Mouse (Mus musculus) heart, embryonic 16.5 days (tissue): Measurements from ENCODE around the gene Uchl5. TPM values are rescaled to one million over a fixed set of nuclear protein-coding genes. Genes with fewer than 3 reads are reported as not detected.

Experiments
- ATAC-seq: fragments of 200-750 bp; cut with Nextera tagmentation; replicated peaks from 2 replicates; pipeline ENCODE4 v1.8.0; 2017; ENCODE audit warnings: moderate number of reproducible peaks; ENCODE audit not compliant: insufficient read depth, low FRiP score; ENCODE audit errors: extremely low read depth
- H3K27ac ChIP-seq: fragments of 300-500 bp; sonication (generic); 2 replicates; pipeline ENCODE4 v1.5.1; 2014; ENCODE audit warnings: mild to moderate bottlenecking, low read length, control low read depth, moderate library complexity
- H3K27me3 ChIP-seq: fragments of 300-500 bp; sonication (generic); 2 replicates; pipeline ENCODE4 v1.6.1; 2014; ENCODE audit warnings: low read length, mixed read lengths; ENCODE audit not compliant: control insufficient read depth, insufficient read depth
- H3K36me3 ChIP-seq: fragments of 300-500 bp; sonication (generic); 2 replicates; pipeline ENCODE4 v1.6.1; 2014; ENCODE audit not compliant: control insufficient read depth, insufficient read depth
- H3K4me1 ChIP-seq: fragments of 300-500 bp; sonication (generic); 2 replicates; pipeline ENCODE4 v1.6.1; 2014; ENCODE audit warnings: low read length, mixed read lengths; ENCODE audit not compliant: control insufficient read depth, insufficient read depth
- H3K4me2 ChIP-seq: fragments of 300-500 bp; sonication (generic); 2 replicates; pipeline ENCODE4 v1.6.1; 2014; ENCODE audit warnings: low read depth, mild to moderate bottlenecking, control low read depth, low read length
- H3K4me3 ChIP-seq: fragments of 300-500 bp; sonication (generic); 2 replicates; pipeline ENCODE4 v1.5.1; 2014; ENCODE audit warnings: mild to moderate bottlenecking, control low read depth, low read length
- H3K9ac ChIP-seq: fragments of 300-500 bp; sonication (generic); 2 replicates; pipeline ENCODE4 v1.6.1; 2014; ENCODE audit warnings: low read length, control low read depth
- H3K9me3 ChIP-seq: fragments of 300-500 bp; sonication (generic); replicated peaks from 2 replicates; pipeline ENCODE4 v1.6.1; 2016; ENCODE audit warnings: low read length; ENCODE audit not compliant: control insufficient read depth
- WGBS: fragments of 180-500 bp; shearing (Covaris S2); extraction: QIAGEN DNeasy Blood & Tissue Kit; methylation state at CpG from one replicate; pipeline ENCODE4 v1.1.7; 2014; 5-methylcytosine and 5-hydroxymethylcytosine counted together
- polyA plus RNA-seq: library from polyadenylated mRNA; unstranded; fragments of >200 nt; fragmentation: Nextera tagmentation; extraction: Ambion mirVana; gene quantifications from 2 replicates; pipeline ENCODE4 v1.2.1, GENCODE M21; 2015

Gene Uchl5
- polyA plus RNA-seq, 1 experiment from 2014 or later = 94.5 TPM

DNA sequence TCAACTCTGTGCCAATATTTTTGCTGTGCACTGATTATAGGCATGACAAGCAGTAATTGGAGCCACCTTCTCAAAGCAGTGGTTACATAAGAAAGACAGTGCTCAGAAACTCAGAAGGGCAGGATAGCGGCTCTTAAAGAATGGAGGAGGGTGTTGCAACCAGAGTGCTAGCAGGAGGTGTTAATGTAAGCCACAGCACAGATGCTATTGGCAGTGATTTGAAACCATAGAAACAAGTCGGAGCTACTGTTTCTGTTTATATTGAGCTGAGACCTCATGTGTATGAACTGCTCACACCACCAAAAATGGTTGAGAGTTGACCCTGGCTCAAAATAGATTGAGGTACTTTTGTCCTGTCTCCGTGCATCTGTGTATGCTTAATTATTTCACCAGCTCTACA, 53.6 kb downstream of the Uchl5 start:
- no peak for ATAC-seq
- Histone ChIP-seq H3K9me3 (no peaks in the 10 kb centered on the region), H3K4me3 (no peak overlapping the region), H3K4me2 (no peak overlapping the region), H3K9ac (no peak overlapping the region), H3K36me3 (no peaks in the 10 kb centered on the region), H3K27ac (no peak overlapping the region), H3K27me3 (no peaks in the 10 kb centered on the region), H3K4me1 (no peaks in the 10 kb centered on the region)
- 41% methylated on average over 3 of the region's 3 CpGs for WGBS

DNA sequence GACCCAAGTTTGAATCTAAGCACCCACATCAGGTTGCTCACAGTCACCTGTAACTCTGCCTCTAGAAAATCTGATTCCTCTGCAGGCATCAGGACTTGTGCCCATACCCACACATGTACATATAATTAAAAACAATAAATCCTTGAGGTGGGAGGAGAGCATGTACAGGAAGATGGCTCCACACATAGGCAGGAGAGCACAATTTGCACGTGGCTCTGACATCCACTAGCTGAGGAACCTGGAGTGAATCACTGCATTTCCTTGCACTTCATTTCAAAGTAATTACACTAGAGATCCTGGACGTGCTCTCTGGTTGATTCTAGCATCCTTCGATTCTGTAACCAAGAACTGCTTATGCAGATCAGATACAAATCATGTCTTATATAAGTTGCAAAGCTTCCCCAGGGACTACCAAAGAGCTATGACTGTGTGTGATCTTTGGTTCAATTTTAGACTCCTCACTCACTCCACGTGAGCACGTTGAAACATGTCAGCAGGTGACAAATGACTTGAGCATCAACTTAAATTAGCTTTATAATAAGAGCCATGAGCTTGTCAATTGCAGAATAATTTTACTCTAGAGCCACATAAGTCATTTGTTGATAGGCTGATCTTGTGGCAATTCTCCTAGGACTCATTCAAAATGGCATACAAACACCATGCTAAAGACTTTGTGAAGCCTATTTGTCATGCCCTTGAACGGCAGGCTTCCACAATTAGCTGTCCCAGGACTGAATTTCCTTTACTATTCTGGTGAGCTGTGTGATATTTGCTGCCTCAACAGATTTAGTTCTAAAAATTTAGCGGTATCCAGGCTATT, 59.5 kb downstream of the Uchl5 start:
- Histone ChIP-seq H3K4me1 (no peaks in the 10 kb centered on the region), H3K4me2 (no peak overlapping the region), H3K27me3 (no peaks in the 10 kb centered on the region), H3K4me3 (no peak overlapping the region), H3K9ac (no peak overlapping the region), H3K27ac (no peak overlapping the region), H3K36me3 (no peaks in the 10 kb centered on the region), H3K9me3 (no peaks in the 10 kb centered on the region)
- 64% methylated on average over 7 of the region's 7 CpGs for WGBS
- ATAC-seq = no peak

DNA sequence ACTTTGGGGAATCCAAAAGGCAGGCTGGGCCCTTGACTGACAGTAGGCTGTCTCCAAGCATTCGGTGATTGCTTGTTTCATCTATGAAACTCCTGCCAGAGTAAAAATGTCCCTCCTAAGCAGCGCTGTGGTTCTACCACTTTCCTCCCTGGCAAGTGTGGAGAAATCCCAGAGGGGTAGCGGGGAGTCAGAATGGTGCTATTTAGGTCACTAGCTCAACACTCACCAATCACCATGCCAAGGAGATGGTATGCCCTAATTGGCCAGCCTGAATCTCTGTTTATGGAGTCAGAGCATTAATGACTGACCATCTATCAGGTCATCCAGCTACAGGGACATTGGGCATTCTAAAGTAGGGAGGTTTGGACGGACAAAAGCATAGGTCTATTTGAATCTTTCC, 60.6 kb downstream of the Uchl5 start:
- Histone ChIP-seq H3K27me3 (no peaks in the 10 kb centered on the region), H3K4me3 (no peak overlapping the region), H3K4me2 (no peak overlapping the region), H3K27ac (no peak overlapping the region), H3K4me1 (no peaks in the 10 kb centered on the region), H3K9me3 (no peaks in the 10 kb centered on the region), H3K36me3 (no peaks in the 10 kb centered on the region), H3K9ac (no peak overlapping the region)
- ATAC-seq = no peak
- WGBS = 84% methylated on average over 4 of the region's 4 CpGs

DNA sequence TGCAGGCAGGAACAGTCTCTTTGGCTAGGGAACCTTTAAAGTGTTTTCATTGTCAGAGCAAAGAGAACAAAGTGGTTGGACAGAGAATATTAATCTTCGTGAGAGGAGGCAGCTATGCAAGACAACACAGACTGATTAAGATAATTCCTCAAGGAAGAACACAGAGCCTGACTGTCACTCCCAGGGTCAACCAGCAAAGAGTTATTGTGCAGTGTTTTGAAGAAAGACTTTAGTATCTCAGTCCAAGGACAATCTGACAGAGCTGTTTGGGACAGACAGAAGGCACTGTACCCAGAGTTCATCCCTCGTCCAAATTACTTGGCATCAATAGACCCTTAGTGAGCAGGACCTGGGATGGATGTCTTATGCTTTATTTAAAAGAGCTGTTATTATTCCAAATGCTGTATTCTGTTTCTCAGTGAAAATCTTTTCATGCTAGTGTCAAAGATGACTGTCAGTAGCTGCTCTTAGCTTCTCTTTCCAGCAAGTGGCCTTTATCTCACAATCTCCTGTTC, 61.9 kb downstream of the Uchl5 start:
- Histone ChIP-seq H3K4me1 (no peaks in the 10 kb centered on the region), H3K9me3 (no peaks in the 10 kb centered on the region), H3K4me3 (no peak overlapping the region), H3K27ac (no peak overlapping the region), H3K4me2 (no peak overlapping the region), H3K9ac (no peak overlapping the region), H3K27me3 (no peaks in the 10 kb centered on the region), H3K36me3 (no peaks in the 10 kb centered on the region)
- 44% methylated on average over 2 of the region's 2 CpGs for WGBS
- ATAC-seq = no peak

DNA sequence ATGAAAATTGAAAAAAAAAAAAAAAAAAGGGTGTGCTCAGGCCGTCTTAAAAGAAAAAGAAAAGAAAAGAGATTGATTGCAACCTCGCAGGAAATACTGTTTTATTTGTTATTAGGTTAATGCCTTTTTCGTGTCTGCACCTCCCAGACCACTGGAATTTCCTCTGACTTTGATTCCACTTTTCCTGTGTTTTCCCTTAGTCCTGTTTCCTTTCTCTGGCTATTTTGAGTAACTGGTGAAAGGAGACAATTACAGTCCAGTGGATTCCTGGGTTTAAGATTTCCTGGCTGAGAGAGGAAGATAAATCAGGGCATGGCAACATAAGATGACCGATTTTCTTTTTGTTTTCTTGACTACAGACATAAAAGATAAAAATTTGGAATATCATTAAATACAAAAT, 75.3 kb downstream of the Uchl5 start:
- no peak overlapping the region for H3K4me2 ChIP-seq
- H3K9ac ChIP-seq = no peak overlapping the region
- no peak overlapping the region for H3K4me3 ChIP-seq
- no peaks in the 10 kb centered on the region for H3K4me1 ChIP-seq
- no peaks in the 10 kb centered on the region for H3K27me3 ChIP-seq
- no peak overlapping the region for H3K27ac ChIP-seq
- ATAC-seq = no peak
- WGBS = 28% methylated on average over 4 of the region's 4 CpGs
- no peaks in the 10 kb centered on the region for H3K36me3 ChIP-seq
- H3K9me3 ChIP-seq = no peaks in the 10 kb centered on the region

DNA sequence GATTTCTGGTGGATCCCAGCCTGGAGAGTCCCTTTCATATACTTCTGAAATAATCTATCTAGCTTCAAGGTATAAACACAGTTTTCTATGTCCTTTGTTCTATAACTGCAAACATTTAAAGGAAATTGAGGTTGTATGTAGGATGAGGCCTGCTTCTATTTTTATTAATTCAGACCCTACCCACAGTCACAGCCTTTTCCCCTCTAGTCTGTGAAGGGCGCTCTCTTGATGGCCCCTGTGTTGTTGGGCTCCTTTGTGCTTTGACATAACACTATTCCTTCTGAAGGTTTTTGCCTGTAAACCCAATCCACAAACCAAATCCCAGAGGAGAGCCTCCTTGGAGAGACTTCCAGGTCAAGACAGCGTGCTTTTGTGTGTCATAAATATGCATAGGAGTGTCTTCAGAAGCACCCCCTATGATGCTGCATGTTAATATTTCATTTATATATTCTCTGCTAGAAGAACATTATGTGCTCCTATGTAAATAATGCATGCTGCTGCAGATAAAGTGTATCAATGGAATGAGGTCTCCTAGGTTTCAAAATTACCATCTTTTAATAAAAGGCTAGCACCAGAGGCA, 75.8 kb downstream of the Uchl5 start:
- H3K9me3 ChIP-seq = no peaks in the 10 kb centered on the region
- 83% methylated on average over 2 of the region's 2 CpGs for WGBS
- H3K4me3 ChIP-seq = no peak overlapping the region
- no peak overlapping the region for H3K9ac ChIP-seq
- H3K4me2 ChIP-seq = no peak overlapping the region
- no peaks in the 10 kb centered on the region for H3K4me1 ChIP-seq
- H3K36me3 ChIP-seq = no peaks in the 10 kb centered on the region
- ATAC-seq = no peak
- no peaks in the 10 kb centered on the region for H3K27me3 ChIP-seq
- peak overlapping the region; percentile 63 for H3K27ac ChIP-seq

DNA sequence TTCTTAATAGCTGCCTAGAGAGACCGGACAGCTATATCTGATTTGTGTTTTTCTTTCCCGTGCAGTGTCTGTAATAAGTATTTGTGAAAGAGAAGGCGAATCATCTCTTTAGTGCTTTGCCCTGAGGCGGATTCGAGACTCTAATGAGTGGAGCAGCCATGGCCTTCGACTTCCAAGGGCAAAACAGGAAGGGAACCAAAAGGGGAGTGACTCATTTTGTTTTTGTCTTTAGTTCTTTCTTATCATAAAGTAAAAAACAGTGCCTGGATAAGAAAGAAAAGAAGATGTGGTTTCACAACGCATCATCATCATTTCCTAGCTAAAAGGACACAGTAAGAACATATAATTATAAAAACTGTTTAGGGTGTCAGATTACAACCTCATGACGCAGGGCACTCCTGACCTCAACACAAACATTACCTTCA, 76.6 kb downstream of the Uchl5 start:
- H3K27ac ChIP-seq = no peak overlapping the region
- WGBS = 63% methylated on average over 8 of the region's 8 CpGs
- H3K4me1 ChIP-seq = no peaks in the 10 kb centered on the region
- H3K27me3 ChIP-seq = no peaks in the 10 kb centered on the region
- no peak overlapping the region for H3K4me2 ChIP-seq
- H3K9me3 ChIP-seq = no peaks in the 10 kb centered on the region
- H3K4me3 ChIP-seq = no peak overlapping the region
- H3K36me3 ChIP-seq = no peaks in the 10 kb centered on the region
- H3K9ac ChIP-seq = no peak overlapping the region
- no peak; the same call in 1 of the 2 replicates for ATAC-seq

DNA sequence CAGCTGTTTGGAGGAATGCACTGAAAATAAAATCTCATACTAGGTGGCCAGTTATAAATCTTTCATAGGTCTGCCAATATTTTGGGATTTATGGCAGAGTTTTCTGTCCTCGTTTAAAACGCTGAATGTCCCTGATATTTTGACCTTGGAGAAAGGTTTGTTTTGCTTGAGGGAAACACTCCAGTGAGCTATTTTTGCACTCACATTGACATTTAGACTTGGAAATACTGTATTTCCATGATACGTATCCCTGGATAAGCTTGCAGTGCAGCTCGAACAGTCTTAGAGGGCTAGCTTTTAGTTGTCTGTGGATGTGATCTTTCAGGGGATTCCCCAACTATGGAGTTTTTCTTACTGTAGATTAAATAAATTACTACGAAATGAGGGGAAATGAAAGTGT, 78.6 kb downstream of the Uchl5 start:
- Histone ChIP-seq H3K27ac (no peak overlapping the region), H3K4me1 (no peaks in the 10 kb centered on the region), H3K9ac (no peak overlapping the region), H3K9me3 (no peaks in the 10 kb centered on the region), H3K36me3 (no peaks in the 10 kb centered on the region), H3K4me3 (no peak overlapping the region), H3K27me3 (no peaks in the 10 kb centered on the region), H3K4me2 (no peak overlapping the region)
- WGBS = 53% methylated on average over 5 of the region's 5 CpGs
- ATAC-seq = no peak
